Mouse (Mus musculus) heart, postnatal 14 days (tissue): ENCODE results near the gene Ppp2r2d. TPM values are rescaled to one million over a fixed set of nuclear protein-coding genes. Genes with fewer than 3 reads are reported as not detected.
A peak's percentile ranks its signal among the peaks of the same experiment; 100 is the strongest.

ENCODE experiments used
- DNase-seq, 2 experiments: peaks; one replicate each; pipeline ENCODE4 v3.0.0; 2021 to 2022
- intact Hi-C: fragments of 180-260 bp; cut with DNase I; formaldehyde crosslinking; loops from one replicate; pipeline ENCODE4 v1.15.1; 2025
- long read RNA-seq, 2 experiments: library from polyadenylated mRNA; stranded (forward); transcript quantifications; one replicate each; pipeline ENCODE4 v2.0.0; 2021
- total RNA-seq, 2 experiments: library from RNA; stranded (reverse); gene quantifications; 2 replicates each; pipeline ENCODE4 v1.2.3; 2021

The Ppp2r2d gene
- total RNA-seq: 10 to 100 TPM; 44.8 to 46.9 TPM
- long read RNA-seq, experiment 1, transcript Ppp2r2d-201 (9 exons, 2,081 nt): major isoform, 57 of 78 reads
- long read RNA-seq, experiment 1, partial matches to known transcripts: 5 of 78 reads
- long read RNA-seq, experiment 1, other reads (novel, unspliced or antisense): 14 of 78 reads
- long read RNA-seq, experiment 2, transcript Ppp2r2d-207 (8 exons, 1,938 nt): minor isoform, 5 of 76 reads
- long read RNA-seq, experiment 2, transcript Ppp2r2d-201 (9 exons, 2,081 nt): major isoform, 50 of 76 reads
- long read RNA-seq, experiment 2, partial matches to known transcripts: 1 of 76 reads
- long read RNA-seq, experiment 2, other reads (novel, unspliced or antisense): 20 of 76 reads

DNA sequence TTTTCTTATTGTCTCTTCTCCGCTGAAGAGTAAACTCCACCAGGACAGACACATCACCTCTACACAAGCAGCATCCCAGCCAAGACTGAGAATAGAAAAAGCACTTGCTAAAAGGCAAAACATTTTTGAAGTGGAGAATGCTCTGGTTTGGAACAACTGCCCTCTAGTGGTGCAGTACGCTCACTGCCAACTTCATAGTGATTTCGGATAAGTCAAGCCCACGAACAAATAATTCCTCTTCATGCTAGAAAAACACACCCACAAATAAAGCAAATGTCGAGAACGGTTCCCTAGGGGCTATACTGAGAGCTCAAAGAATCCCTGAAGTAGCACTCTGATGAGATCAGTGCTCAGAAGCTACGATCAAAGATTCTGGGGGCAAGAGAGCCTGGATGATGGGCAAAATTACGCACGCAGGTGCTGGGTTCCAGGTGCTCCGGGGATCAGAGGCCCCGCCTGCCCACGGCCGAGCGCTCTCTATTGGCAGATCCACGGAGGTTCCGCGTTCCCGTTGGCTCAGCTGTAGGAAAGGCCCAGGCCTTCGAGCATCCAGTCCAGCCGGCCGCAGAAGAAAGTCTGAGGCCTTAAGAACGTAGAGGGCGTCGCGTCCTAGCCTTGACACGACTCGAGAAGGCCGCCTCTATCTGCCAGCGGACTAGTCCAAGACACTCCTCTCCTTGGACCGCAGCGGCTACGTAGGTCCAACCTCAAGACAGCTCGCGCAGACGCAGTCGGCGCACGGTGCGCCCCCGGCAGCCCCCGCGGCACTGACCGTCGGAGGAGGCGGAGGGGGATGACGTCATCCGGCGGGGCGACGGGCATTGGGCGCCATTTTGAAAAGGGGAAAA is at the start of gene Ppp2r2d, which contains the start of gene Mapk1ip1:
Gene Ppp2r2d (plus strand): TSS at position 536 of the 848 bp plus-strand sequence.
Gene Mapk1ip1 (minus strand): TSS at position 730 of the 848 bp plus-strand sequence.
- peak; percentile 98 to 99 for DNase-seq
- intact Hi-C loops: loop anchor here (5.0 kb wide), 1 partner anchor 62 kb away; the partner anchor contains the start of gene Bnip3

GRCm38 (mm10) chr7:138803386-138803785 is 42.5 kb upstream of the Ppp2r2d start:
- intact Hi-C loops: no loop called here
- no peak for DNase-seq

- no peak for DNase-seq
- intact Hi-C loops: no loop called here
These were observed 38.7 kb upstream of the Ppp2r2d start for GRCm38 (mm10) chr7:138807146-138807545.

GRCm38 (mm10) chr7:138813213-138813875 is 32.5 kb upstream of the Ppp2r2d start:
- peak; percentile 12 to 21 for DNase-seq
- intact Hi-C loops: no loop called here

DNA sequence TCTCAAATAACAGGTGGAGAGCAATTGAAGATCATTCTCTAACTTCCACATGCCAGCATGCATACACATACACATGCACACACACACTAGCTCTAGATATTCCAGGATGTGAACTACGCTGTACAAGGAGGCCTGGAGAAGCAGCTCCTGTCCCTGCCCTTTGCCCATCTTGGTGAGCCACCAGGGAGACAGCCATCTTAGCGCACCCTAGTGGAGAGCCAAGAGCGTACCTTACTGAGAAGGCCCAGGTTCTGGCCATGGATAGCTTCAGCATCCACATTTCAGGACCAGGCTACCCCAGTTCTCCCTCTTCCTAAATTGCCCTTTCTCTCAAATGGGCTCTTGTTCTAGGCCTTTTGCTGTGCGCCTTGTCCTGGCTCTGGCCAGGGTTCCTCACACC is 27.6 kb upstream of the Ppp2r2d start:
- intact Hi-C loops: no loop called here
- peak in 1 of 2 experiments; percentile 13 for DNase-seq

- intact Hi-C loops: no loop called here
These were observed 21.5 kb upstream of the Ppp2r2d start for GRCm38 (mm10) chr7:138824423-138824822.

GRCm38 (mm10) chr7:138824995-138825756 is 20.7 kb upstream of the Ppp2r2d start:
- intact Hi-C loops: loop anchor here (5.0 kb wide), 2 partner anchors 1223 to 1348 kb away; no protein-coding TSS in a partner anchor
- no peak for DNase-seq

More at GRCm38 (mm10) chr7:138824423-138824822, 21.5 kb upstream of the Ppp2r2d start:
- no peak for DNase-seq

GRCm38 (mm10) chr7:138827812-138828211 is 18.1 kb upstream of the Ppp2r2d start:
- intact Hi-C loops: loop anchor here (2.0 to 5.0 kb wide), 3 partner anchors 93 to 1351 kb away; no protein-coding TSS in a partner anchor
- peak; percentile 75 to 83 for DNase-seq

DNA sequence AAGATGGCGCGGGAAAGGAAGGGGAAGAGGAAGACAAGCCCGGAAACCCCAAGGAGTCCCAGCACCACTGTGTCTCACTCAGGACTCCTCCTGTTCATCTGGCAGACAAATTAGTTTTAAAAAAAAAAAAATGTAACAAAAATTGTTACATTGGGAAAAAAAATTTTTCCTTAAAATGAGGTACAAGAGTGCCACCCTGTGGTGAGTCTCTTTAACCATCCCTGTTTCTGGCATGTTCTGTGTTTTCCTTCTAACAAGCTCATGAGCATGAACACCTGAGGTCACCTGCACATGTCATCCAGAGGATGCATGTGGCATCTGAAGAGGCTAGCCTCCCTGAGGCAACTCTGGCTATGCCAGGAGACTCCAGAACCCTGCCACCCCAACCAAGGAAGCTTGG is 10.9 kb upstream of the Ppp2r2d start:
- intact Hi-C loops: no loop called here
- DNase-seq: no peak

- intact Hi-C loops: loop anchor here (1.0 kb wide), 1 partner anchor 84 kb away; no protein-coding TSS in a partner anchor
- DNase-seq: peak; percentile 78 to 86
These were observed 5.3 kb upstream of the Ppp2r2d start for GRCm38 (mm10) chr7:138840594-138841021.

- intact Hi-C loops: loop anchor here (1.0 kb wide), 1 partner anchor 80 kb away; no protein-coding TSS in a partner anchor
- no peak for DNase-seq
These were observed 4.3 kb upstream of the Ppp2r2d start for GRCm38 (mm10) chr7:138841436-138842151.

GRCm38 (mm10) chr7:138843421-138843820 is 2.5 kb upstream of the Ppp2r2d start:
- DNase-seq: no peak
- intact Hi-C loops: no loop called here

GRCm38 (mm10) chr7:138845111-138845510 is 768 bp upstream of the Ppp2r2d start:
- DNase-seq: no peak
- intact Hi-C loops: loop anchor here (5.0 kb wide), 1 partner anchor 62 kb away; the partner anchor contains the start of gene Bnip3

DNA sequence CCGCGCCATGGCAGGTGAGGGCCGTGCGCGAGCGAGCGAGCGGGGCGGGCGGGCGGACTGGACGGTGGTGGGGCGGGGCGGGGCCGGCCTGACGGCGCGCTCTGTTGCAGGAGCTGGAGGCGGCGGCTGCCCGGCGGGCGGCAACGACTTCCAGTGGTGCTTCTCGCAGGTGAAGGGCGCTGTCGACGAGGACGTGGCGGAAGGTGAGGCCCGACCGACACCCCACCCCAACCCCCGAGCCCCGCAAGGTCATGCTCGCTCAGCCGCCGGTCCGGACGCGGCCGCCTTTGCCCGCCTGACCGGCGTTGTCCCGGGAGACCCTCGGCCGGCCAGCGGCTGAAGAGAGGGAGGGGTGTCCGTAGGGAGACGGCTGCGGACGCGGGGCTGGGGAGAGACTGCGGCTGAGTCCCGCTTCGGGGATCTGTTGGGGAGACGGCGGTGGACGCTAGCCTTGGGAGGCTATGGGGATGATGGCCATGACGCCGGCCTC is 668 bp downstream of the Ppp2r2d start:
- DNase-seq: no peak
- intact Hi-C loops: loop anchor here (5.0 kb wide), 1 partner anchor 61 kb away; the partner anchor contains the start of gene Bnip3

- no peak for DNase-seq
- intact Hi-C loops: loop anchor here (5.0 kb wide), 1 partner anchor 60 kb away; the partner anchor contains the start of gene Bnip3
These were observed 1.6 kb downstream of the Ppp2r2d start for GRCm38 (mm10) chr7:138847316-138848027.

DNA sequence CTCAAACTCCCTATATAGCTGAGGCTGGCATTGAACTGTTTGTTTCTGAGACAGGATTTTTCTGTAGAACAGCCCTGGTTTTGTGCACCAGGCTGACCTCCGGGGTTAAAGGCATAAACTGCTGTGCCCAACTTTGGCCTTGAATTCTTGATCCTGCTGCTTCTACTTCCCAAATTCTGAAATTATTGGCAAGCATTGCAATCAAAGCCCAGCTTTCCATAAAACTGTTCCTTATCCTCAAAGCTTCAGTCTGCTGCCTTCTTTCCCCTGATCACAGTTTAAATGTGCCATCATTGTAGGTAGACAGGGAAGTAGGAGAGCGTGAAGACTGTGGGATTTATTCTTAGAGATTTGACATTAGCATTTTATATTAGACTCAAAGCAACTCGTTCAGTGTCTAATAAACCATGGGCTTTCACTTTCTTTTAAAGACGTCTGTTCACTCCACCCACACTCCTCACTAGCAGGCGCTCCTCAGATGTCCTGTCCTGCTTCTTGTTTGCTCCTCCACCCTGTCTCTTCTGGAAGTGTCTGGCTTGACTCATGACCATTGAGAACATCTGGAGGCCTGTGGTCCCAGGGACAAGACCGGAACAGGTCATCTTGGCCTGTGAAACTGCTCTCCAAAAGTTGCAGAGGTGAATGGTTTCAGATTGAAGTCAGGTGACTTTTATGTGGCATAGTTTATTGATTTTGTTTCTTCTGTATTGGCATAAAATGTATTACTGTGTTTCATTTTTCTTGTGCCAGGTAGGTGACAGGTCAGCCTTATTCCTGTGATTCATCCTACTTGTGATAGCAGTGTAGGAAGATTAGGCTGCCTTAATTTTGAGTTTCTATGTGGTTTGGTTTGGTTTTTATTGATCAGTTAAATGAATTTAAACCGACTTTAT is 2.4 kb downstream of the Ppp2r2d start:
- DNase-seq: no peak

GRCm38 (mm10) chr7:138850083-138850482 is 4.2 kb downstream of the Ppp2r2d start:
- intact Hi-C loops: no loop called here
- no peak for DNase-seq

More for the DNA sequence above, 2.4 kb downstream of the Ppp2r2d start:
- intact Hi-C loops: loop anchor here (5.0 kb wide), 1 partner anchor 59 kb away; the partner anchor contains the start of gene Bnip3
